Mouse (Mus musculus) cerebellum, adult 2 months (tissue): Measurements from ENCODE around the gene Pygb.

Source experiments
- CTCF ChIP-seq: fragments of 200-500 bp; IDR thresholded peaks from 2 replicates; pipeline ENCODE4 v1.5.1; 2011; ENCODE audit warnings: low read depth, mild to moderate bottlenecking, control low read depth, low read length, moderate library complexity, borderline replicate concordance; ENCODE audit not compliant: insufficient read depth
- POLR2A ChIP-seq: fragments of 200-500 bp; IDR thresholded peaks from 2 replicates; pipeline ENCODE4 v1.6.1; 2011; ENCODE audit warnings: low read length, control low read depth, borderline replicate concordance; ENCODE audit not compliant: insufficient read depth

- TF ChIP-seq POLR2A (no peak), CTCF (no peak)
Measured at GRCm38 (mm10) chr2:150766083-150766862, 20.3 kb upstream of the Pygb start.
